Mouse (Mus musculus): ENCODE results near the gene Med12l.

Gene Med12l

GRCm38 (mm10) chr3:59145194-59145593 lies 139.6 kb downstream of the Med12l start:
- no peak for DNase-seq

DNA sequence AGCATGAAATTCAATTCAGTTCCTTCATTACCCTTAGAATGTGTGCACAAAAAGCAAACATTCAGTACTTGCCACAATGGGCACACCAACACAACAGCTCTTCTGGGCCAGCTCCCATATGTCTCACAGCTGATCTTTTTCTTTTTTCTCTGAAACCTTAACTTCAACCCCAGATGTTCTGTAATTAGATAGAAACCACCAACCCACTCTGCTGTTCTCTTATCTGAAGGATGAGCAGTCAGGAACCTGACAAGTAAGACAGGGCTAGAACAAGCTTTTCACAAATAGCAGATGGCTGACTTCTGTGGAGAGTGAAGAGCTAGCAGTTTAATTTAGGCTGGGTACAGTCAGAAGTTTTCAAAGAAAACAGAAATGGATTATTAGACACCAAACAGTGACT lies 144.0 kb downstream of the Med12l start:
- DNase-seq, result peak; percentile 38

DNA sequence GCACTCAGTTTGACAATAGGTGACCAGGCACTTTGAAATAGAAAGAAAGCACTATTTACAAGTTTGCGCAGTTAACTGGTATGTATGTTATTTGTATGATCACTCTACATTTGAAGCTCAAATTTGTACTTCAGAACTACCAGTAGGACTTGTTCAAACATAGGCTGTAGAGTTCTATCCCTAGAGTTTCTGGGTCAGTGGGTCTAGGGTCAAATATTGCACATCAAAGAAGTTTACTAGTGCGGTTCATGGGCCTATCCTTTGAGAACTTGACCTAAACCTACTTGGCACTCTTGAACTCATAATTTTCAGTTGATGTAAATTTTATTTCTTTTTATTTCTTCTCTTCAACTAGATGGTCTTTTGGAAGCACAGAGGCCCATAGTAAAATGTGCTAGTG lies 145.0 kb downstream of the Med12l start:
- no peak for DNase-seq

- no peak for DNase-seq
Observed at GRCm38 (mm10) chr3:59153424-59153823, 147.8 kb downstream of the Med12l start, which contains the start of gene P2ry14. P2ry14 (minus strand) TSS chr3:59153618.

- no peak for DNase-seq
Observed at GRCm38 (mm10) chr3:59154888-59155287, 149.3 kb downstream of the Med12l start.

DNA sequence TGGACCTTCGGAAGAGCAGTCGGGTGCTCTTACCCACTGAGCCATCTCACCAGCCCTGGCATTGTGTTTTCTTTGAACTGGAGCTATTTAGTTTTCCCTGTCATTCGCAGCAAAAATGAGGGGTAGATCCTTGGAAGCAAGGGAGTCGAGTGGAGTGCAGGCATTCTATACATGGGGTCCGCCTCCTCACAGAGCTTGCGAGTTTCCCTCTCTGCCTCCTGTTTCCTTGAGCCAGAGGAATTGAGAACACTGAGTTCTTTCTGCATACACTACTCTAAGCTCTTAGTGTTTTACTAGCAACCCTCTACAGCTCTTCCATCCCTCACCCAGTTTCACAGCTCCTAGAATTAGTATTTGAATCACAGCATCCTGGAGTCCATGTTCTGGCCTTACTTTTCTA lies 149.8 kb downstream of the Med12l start:
- DNase-seq, result no peak

- DNase-seq, result no peak
Observed at GRCm38 (mm10) chr3:59157048-59157447, 151.4 kb downstream of the Med12l start.

- DNase-seq, result no peak
Observed at GRCm38 (mm10) chr3:59160465-59160864, 154.8 kb downstream of the Med12l start.

GRCm38 (mm10) chr3:59167417-59168054 lies 161.9 kb downstream of the Med12l start:
- DNase-seq, result peak; percentile 63

GRCm38 (mm10) chr3:59168476-59168875 lies 162.9 kb downstream of the Med12l start:
- no peak for DNase-seq

DNA sequence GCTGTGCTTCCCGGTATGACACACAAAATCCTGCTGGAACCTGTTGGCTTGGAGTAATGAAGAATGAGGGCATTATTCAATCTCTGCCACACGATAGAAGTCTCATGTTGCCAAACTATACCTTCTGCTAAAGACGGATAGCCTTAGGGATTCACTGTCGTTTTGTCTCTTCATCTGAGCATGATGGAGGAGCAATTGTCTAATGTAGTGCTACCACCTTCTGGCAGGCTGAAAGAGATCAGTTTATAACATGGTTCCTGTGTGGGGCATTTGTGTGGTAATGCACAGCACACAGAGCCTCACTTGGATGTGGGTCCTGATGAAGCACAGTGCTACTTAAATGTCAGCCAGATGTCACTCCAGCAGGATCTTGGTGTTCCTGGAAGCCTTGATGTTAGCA lies 163.6 kb downstream of the Med12l start:
- DNase-seq, result no peak

GRCm38 (mm10) chr3:59169921-59170627 lies 164.4 kb downstream of the Med12l start:
- DNase-seq, result no peak

GRCm38 (mm10) chr3:59174426-59175154 lies 169.0 kb downstream of the Med12l start:
- DNase-seq, result no peak

DNA sequence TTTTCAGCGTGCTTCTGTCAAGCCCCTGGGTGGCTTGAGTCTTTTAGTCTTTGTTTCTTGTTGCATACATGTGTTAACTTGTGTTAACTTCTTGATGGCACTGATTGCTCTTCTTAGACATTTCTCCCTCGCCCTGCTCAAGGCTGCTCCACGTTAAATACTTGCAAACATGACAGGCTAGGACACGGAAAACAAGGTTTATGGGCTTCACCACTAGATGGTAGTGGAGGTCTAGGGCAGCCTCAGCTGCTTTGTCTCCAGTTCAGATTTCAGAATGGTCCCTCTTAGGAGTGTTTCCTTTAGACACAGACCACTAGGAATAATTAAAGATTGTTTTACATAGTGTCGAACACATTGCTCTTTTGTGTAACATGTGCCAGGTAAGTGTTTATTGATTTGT lies 169.6 kb downstream of the Med12l start:
- peak; percentile 26 for DNase-seq

- no peak for DNase-seq
Observed at GRCm38 (mm10) chr3:59176871-59177270, 171.2 kb downstream of the Med12l start.

DNA sequence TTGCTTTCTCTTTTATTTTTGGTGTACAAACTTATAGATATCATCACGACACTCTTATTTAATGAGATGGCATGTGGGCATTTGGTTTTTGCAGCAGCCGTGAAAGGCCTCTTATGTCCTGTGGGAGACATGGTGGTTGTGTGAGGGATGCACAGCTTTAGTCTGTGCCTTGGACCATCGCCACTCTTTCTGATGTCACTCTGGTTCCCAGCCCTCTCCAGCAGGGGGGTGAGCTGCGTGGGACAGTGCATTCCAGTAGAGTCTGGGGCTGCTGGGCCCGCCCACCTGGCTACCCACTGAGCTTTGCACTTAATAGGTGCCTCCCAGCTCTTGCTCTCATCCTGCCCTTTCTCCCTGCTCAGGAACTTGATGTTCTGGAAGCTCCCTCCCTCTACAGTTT lies 175.5 kb downstream of the Med12l start:
- no peak for DNase-seq

- DNase-seq, result no peak
Observed at GRCm38 (mm10) chr3:59182129-59182528, 176.5 kb downstream of the Med12l start.

DNA sequence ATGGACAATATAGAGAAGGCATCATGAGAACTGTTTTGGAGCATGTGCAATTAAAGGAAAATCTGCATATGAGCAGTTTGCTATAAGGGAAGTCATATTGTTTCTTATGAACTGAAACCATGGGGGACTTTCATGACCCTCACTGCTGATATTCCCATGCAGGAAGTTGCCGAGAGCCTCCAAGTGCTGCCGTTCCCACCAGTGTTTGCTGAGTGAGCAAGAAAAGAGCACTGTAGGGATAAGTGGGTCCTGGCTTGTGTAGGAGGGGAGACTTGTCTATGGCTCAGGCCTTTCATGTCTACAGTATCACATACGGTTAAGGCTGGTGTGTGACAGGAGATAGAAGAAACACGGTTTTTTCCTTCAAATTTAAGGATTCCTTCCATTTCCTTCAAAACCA lies 180.0 kb downstream of the Med12l start:
- DNase-seq, result no peak

DNA sequence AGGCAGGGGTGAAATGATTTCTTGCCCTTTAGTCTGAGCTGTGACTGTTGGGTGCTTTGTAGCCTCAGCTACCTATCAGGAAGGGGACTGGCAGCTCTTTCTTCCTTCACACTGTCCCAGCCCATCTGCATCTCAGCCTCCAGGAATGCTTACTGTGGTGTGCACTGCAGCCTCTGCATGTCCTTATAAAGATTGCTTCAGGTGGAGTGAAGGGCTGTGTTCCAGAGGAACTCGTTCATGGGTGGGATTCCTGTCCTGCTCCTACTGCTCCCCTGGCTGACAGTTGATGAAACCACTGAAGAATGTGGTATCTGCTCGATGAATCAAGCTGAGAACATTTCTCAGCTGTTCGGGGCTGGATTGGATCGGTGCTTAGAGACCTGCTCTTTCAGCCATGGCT lies 181.7 kb downstream of the Med12l start:
- no peak for DNase-seq

DNA sequence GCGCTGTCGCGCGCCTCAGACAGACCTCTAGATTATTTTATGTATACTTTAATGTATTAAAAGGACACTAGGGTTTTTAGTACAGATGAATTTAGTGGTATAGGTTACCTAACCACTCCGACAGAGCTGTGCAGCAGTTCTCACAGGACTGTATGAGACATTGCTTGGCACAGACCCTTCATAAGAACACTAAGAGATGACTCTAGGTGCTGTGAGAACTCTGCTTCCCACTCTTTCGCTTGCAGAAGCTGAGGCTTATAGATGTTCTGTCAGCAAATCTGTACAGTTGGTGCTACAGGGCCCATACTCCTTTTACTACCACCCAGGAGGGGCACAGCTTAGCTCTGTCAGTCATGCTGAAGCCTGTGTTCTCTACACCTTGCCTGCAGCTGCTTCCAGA lies 186.0 kb downstream of the Med12l start:
- no peak for DNase-seq

- no peak for DNase-seq
Observed at GRCm38 (mm10) chr3:59194099-59194498, 188.5 kb downstream of the Med12l start.

GRCm38 (mm10) chr3:59194938-59195337 lies 189.3 kb downstream of the Med12l start, which contains the start of gene Gpr87:
Gpr87 (minus strand) TSS chr3:59195104.
- DNase-seq, result no peak

DNA sequence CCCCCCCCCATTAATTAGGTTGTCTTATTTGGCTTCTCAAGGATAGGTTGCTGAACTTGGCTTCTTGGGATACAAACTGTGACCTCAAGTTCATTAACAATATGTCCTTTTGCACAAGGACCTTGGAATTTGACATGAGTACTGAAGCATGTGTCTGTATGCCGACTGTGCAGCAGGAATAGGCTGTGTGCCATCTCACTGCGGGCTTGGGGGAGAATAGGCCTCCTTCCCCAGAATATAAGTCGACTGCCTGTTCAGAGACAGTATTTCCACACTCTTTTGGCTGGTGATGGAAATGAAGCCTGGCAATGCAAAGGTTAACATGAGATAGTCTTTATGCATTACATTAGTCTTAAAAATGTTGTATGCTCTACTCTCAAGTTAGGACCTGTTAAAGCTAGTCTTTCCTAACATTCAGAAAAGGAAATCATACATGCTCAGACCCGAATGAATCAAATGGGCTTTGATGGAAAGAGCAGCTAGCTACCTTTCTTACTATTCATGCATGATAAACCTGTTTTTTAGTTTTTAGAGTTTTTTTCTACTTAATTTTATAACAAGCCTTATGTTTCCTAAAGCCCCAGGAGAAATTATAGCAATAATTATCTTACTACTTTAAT lies 191.8 kb downstream of the Med12l start:
- no peak for DNase-seq
